Mouse (Mus musculus) liver, embryonic 12.5 days (tissue): ENCODE measurements around the gene Hspb6. TPM values are rescaled to one million over a fixed set of nuclear protein-coding genes. Genes with fewer than 3 reads are reported as not detected.

Source experiments
- ATAC-seq: fragments of 200-750 bp; cut with Nextera tagmentation; 2 replicates; pipeline ENCODE4 v1.8.0; 2017; ENCODE audit warnings: moderate number of reproducible peaks, mild to moderate bottlenecking, moderate library complexity
- H3K27ac ChIP-seq: fragments of 300-500 bp; sonication (generic); 2 replicates; pipeline ENCODE4 v1.5.1; 2016; ENCODE audit warnings: mild to moderate bottlenecking
- H3K27me3 ChIP-seq: fragments of 300-500 bp; sonication (generic); replicated peaks from 2 replicates; pipeline ENCODE4 v1.6.1; 2016; ENCODE audit warnings: mild to moderate bottlenecking, moderate library complexity
- H3K36me3 ChIP-seq: fragments of 300-500 bp; sonication (generic); 2 replicates; pipeline ENCODE4 v1.6.1; 2016; ENCODE audit warnings: mild to moderate bottlenecking, moderate library complexity
- H3K4me1 ChIP-seq: fragments of 300-500 bp; sonication (generic); 2 replicates; pipeline ENCODE4 v1.6.1; 2016
- H3K4me2 ChIP-seq: fragments of 300-500 bp; sonication (generic); 2 replicates; pipeline ENCODE4 v1.6.1; 2016; ENCODE audit warnings: mild to moderate bottlenecking, moderate library complexity
- H3K4me3 ChIP-seq: fragments of 300-500 bp; sonication (generic); 2 replicates; pipeline ENCODE4 v1.5.1; 2016; ENCODE audit warnings: mild to moderate bottlenecking, moderate library complexity
- H3K9ac ChIP-seq: fragments of 300-500 bp; sonication (generic); 2 replicates; pipeline ENCODE4 v1.6.1; 2016; ENCODE audit warnings: mild to moderate bottlenecking, moderate library complexity
- H3K9me3 ChIP-seq: fragments of 300-500 bp; sonication (generic); replicated peaks from 2 replicates; pipeline ENCODE4 v1.6.1; 2016; ENCODE audit warnings: mild to moderate bottlenecking, moderate library complexity
- WGBS: fragments of 180-500 bp; shearing (Covaris S2); methylation state at CpG from one replicate; pipeline ENCODE4 v1.1.7; 2016; ENCODE audit not compliant: insufficient replicate concordance; 5-methylcytosine and 5-hydroxymethylcytosine counted together
- polyA plus RNA-seq: library from polyadenylated mRNA; unstranded; fragments of >200 nt; fragmentation: Nextera tagmentation; extraction: Ambion mirVana; gene quantifications from 2 replicates; pipeline ENCODE4 v1.2.1, GENCODE M21; 2016

The Hspb6 gene
- polyA plus RNA-seq: 5.0 and 5.4 TPM in 2 replicates

- Histone ChIP-seq H3K4me1 (peaks cover 33% of the 10 kb centered on the region), H3K27me3 (no peaks in the 10 kb centered on the region), H3K9me3 (no peaks in the 10 kb centered on the region), H3K4me2 (peak within 1 kb of the TSS; percentile 99), H3K36me3 (peaks cover 44% of the 10 kb centered on the region), H3K9ac (peak within 1 kb of the TSS; percentile 91), H3K27ac (peak within 1 kb of the TSS; percentile 94), H3K4me3 (peak within 1 kb of the TSS; percentile 72)
- ATAC-seq: peak; percentile 93
- under 1% methylated on average over 44 of the region's 44 CpGs for WGBS
Observed at GRCm38 (mm10) chr7:30552102-30553020, at the start of gene Hspb6, which contains the start of gene Proser3. Hspb6 (plus strand) TSS chr7:30552178. Proser3 (minus strand) TSS chr7:30552299.

- Histone ChIP-seq H3K4me2 (no peak overlapping the region), H3K9me3 (no peaks in the 10 kb centered on the region), H3K27me3 (no peaks in the 10 kb centered on the region), H3K36me3 (no peaks in the 10 kb centered on the region), H3K4me3 (no peak overlapping the region), H3K27ac (no peak overlapping the region), H3K9ac (no peak overlapping the region), H3K4me1 (no peaks in the 10 kb centered on the region)
- ATAC-seq: no peak
- WGBS: 34% methylated on average over 4 of the region's 4 CpGs
Observed at GRCm38 (mm10) chr7:30508061-30508460, 43.9 kb upstream of the Hspb6 start.

- Histone ChIP-seq H3K4me2 (no peak overlapping the region), H3K9ac (no peak overlapping the region), H3K4me3 (no peak overlapping the region), H3K36me3 (no peaks in the 10 kb centered on the region), H3K9me3 (no peaks in the 10 kb centered on the region), H3K27me3 (0 out of 2 replicates have a peak, but pooled peaks cover 8% of the 10 kb centered on the region), H3K27ac (no peak overlapping the region), H3K4me1 (no peaks in the 10 kb centered on the region)
- no peak for ATAC-seq
- 53% methylated on average over 24 of the region's 24 CpGs for WGBS
Observed at GRCm38 (mm10) chr7:30515003-30515760, 36.8 kb upstream of the Hspb6 start.

GRCm38 (mm10) chr7:30518325-30518724, 33.7 kb upstream of the Hspb6 start:
- Histone ChIP-seq H3K4me2 (no peak overlapping the region), H3K4me3 (no peak overlapping the region), H3K9ac (no peak overlapping the region), H3K4me1 (no peaks in the 10 kb centered on the region), H3K9me3 (no peaks in the 10 kb centered on the region), H3K27me3 (0 out of 2 replicates have a peak, but pooled peaks cover 7% of the 10 kb centered on the region), H3K27ac (no peak overlapping the region), H3K36me3 (peaks cover 2% of the 10 kb centered on the region)
- 35% methylated on average over 8 of the region's 8 CpGs for WGBS
- ATAC-seq: no peak

GRCm38 (mm10) chr7:30520396-30520795, 31.6 kb upstream of the Hspb6 start:
- no peak for ATAC-seq
- Histone ChIP-seq H3K27me3 (0 out of 2 replicates have a peak, but pooled peaks cover 3% of the 10 kb centered on the region), H3K4me3 (no peak overlapping the region), H3K9me3 (no peaks in the 10 kb centered on the region), H3K9ac (no peak overlapping the region), H3K4me2 (no peak overlapping the region), H3K36me3 (peaks cover 21% of the 10 kb centered on the region), H3K4me1 (no peaks in the 10 kb centered on the region), H3K27ac (no peak overlapping the region)
- 57% methylated on average over 4 of the region's 4 CpGs for WGBS

- Histone ChIP-seq H3K4me3 (no peak overlapping the region), H3K36me3 (peaks cover 26% of the 10 kb centered on the region), H3K9ac (no peak overlapping the region), H3K4me2 (no peak overlapping the region), H3K9me3 (no peaks in the 10 kb centered on the region), H3K4me1 (0 out of 2 replicates have a peak, but pooled peaks cover under 1% of the 10 kb centered on the region), H3K27me3 (0 out of 2 replicates have a peak, but pooled peaks cover 3% of the 10 kb centered on the region), H3K27ac (no peak overlapping the region)
- WGBS: 72% methylated on average over 5 of the region's 5 CpGs
- ATAC-seq: no peak
Observed at GRCm38 (mm10) chr7:30520856-30521255, 31.1 kb upstream of the Hspb6 start.

GRCm38 (mm10) chr7:30522871-30523270, 29.1 kb upstream of the Hspb6 start:
- 85% methylated on average over 10 of the region's 10 CpGs for WGBS
- 0 out of 2 replicates have a peak, but pooled peaks cover 3% of the 10 kb centered on the region for H3K27me3 ChIP-seq

GRCm38 (mm10) chr7:30524487-30524886, 27.5 kb upstream of the Hspb6 start:
- no peak for ATAC-seq
- Histone ChIP-seq H3K4me2 (no peak overlapping the region), H3K9ac (no peak overlapping the region), H3K27me3 (0 out of 2 replicates have a peak, but pooled peaks cover 3% of the 10 kb centered on the region), H3K9me3 (no peaks in the 10 kb centered on the region), H3K4me1 (peaks cover 6% of the 10 kb centered on the region; the same call in 1 of the 2 replicates), H3K36me3 (peaks cover 62% of the 10 kb centered on the region), H3K4me3 (no peak overlapping the region), H3K27ac (no peak overlapping the region)
- WGBS: 80% methylated on average over 6 of the region's 6 CpGs

More at GRCm38 (mm10) chr7:30522871-30523270, 29.1 kb upstream of the Hspb6 start:
- ATAC-seq: no peak
- Histone ChIP-seq H3K9ac (no peak overlapping the region), H3K9me3 (no peaks in the 10 kb centered on the region), H3K4me2 (no peak overlapping the region), H3K4me1 (peaks cover 6% of the 10 kb centered on the region; the same call in 1 of the 2 replicates), H3K27ac (no peak overlapping the region), H3K4me3 (no peak overlapping the region), H3K36me3 (peaks cover 46% of the 10 kb centered on the region)

GRCm38 (mm10) chr7:30525954-30526353, 26.0 kb upstream of the Hspb6 start:
- no peak overlapping the region for H3K27ac ChIP-seq
- H3K9ac ChIP-seq: no peak overlapping the region
- no peaks in the 10 kb centered on the region for H3K9me3 ChIP-seq
- no peak overlapping the region for H3K4me2 ChIP-seq
- no peaks in the 10 kb centered on the region for H3K27me3 ChIP-seq
- H3K4me3 ChIP-seq: no peak overlapping the region
- 48% methylated on average over 10 of the region's 10 CpGs for WGBS
- no peak for ATAC-seq
- H3K4me1 ChIP-seq: peaks cover 6% of the 10 kb centered on the region; the same call in 1 of the 2 replicates
- peaks cover 77% of the 10 kb centered on the region for H3K36me3 ChIP-seq

- Histone ChIP-seq H3K36me3 (peaks cover 81% of the 10 kb centered on the region), H3K4me3 (no peak overlapping the region), H3K9me3 (no peaks in the 10 kb centered on the region), H3K4me2 (no peak overlapping the region; the same call in 1 of the 2 replicates), H3K27ac (no peak overlapping the region), H3K4me1 (peaks cover 10% of the 10 kb centered on the region), H3K9ac (no peak overlapping the region), H3K27me3 (no peaks in the 10 kb centered on the region)
- WGBS: 54% methylated on average over 17 of the region's 17 CpGs
- no peak for ATAC-seq
Observed at GRCm38 (mm10) chr7:30526399-30526798, 25.6 kb upstream of the Hspb6 start.

- H3K27ac ChIP-seq: no peak overlapping the region
- peaks cover 16% of the 10 kb centered on the region for H3K4me1 ChIP-seq
- H3K4me3 ChIP-seq: no peak overlapping the region
- H3K4me2 ChIP-seq: no peak overlapping the region
- peaks cover 87% of the 10 kb centered on the region for H3K36me3 ChIP-seq
- no peak overlapping the region for H3K9ac ChIP-seq
- ATAC-seq: no peak
- H3K9me3 ChIP-seq: no peaks in the 10 kb centered on the region
- WGBS: 78% methylated on average over 14 of the region's 14 CpGs
- H3K27me3 ChIP-seq: no peaks in the 10 kb centered on the region
Observed at GRCm38 (mm10) chr7:30526981-30527380, 25.0 kb upstream of the Hspb6 start.
